Mouse (Mus musculus) cerebellum, adult 2 months (tissue): ENCODE data around the gene Hnf1a.
"Not testable (repeated sequence)": the region's sequence is repeated elsewhere in the genome, so short reads cannot be mapped to it uniquely, and the experiment has no call there.

Experiments used
- CTCF ChIP-seq: fragments of 200-500 bp; IDR thresholded peaks from 2 replicates; pipeline ENCODE4 v1.5.1; 2011; ENCODE audit warnings: low read depth, mild to moderate bottlenecking, control low read depth, low read length, moderate library complexity, borderline replicate concordance; ENCODE audit not compliant: insufficient read depth
- POLR2A ChIP-seq: fragments of 200-500 bp; IDR thresholded peaks from 2 replicates; pipeline ENCODE4 v1.6.1; 2011; ENCODE audit warnings: low read length, control low read depth, borderline replicate concordance; ENCODE audit not compliant: insufficient read depth

GRCm38 (mm10) chr5:114917357-114917756, 53.5 kb downstream of the Hnf1a start:
- not testable (repeated sequence) for TF ChIP-seq CTCF, POLR2A
